Mouse (Mus musculus) spleen, embryonic (tissue): Measurements from ENCODE around the gene Tsr2.

Experiments
- CTCF ChIA-PET: fragments of 350-600 bp; sonication (Branson Sonifier 250); formaldehyde crosslinking; loops from one replicate; lab custom pipeline; 2022; lab: Charles Lee

Tsr2 gene

GRCm38 (mm10) chrX:151046777-151047430 lies 49.4 kb downstream of the Tsr2 start:
- CTCF ChIA-PET: no interaction called here

GRCm38 (mm10) chrX:151046321-151046720 lies 50.0 kb downstream of the Tsr2 start:
- CTCF ChIA-PET: no interaction called here

GRCm38 (mm10) chrX:151045850-151046249 lies 50.5 kb downstream of the Tsr2 start, which contains the start of gene Fgd1:
Gene Fgd1 (plus strand): TSS chrX:151046150.
- CTCF ChIA-PET: no interaction called here

- CTCF ChIA-PET: no interaction called here
These were observed 55.1 kb downstream of the Tsr2 start for GRCm38 (mm10) chrX:151041223-151041622.
